Mouse (Mus musculus) brain, embryonic 14.5 days (tissue): ENCODE data around the gene Ddx4. TPM values are rescaled to one million over a fixed set of nuclear protein-coding genes. Genes with fewer than 3 reads are reported as not detected.
"Not testable (repeated sequence)": the region's sequence is repeated elsewhere in the genome, so short reads cannot be mapped to it uniquely, and the experiment has no call there.

Source experiments
- DNase-seq: peaks from one replicate; pipeline ENCODE4 v3.0.0-alpha.2; 2011; ENCODE audit warnings: low read depth
- CTCF ChIP-seq: fragments of 200-500 bp; IDR thresholded peaks from 2 replicates; pipeline ENCODE4 v1.5.1; 2012; ENCODE audit warnings: inconsistent platforms, mild to moderate bottlenecking, moderate library complexity, borderline replicate concordance; ENCODE audit not compliant: insufficient read depth, insufficient read length; ENCODE audit errors: extremely low read depth
- POLR2A ChIP-seq: fragments of 200-500 bp; IDR thresholded peaks from 2 replicates; pipeline ENCODE4 v1.6.1; 2012; ENCODE audit warnings: mild to moderate bottlenecking, inconsistent platforms, borderline replicate concordance; ENCODE audit not compliant: poor library complexity, insufficient read depth, insufficient read length, severe bottlenecking; ENCODE audit errors: extremely low read depth
- polyA plus RNA-seq: library from polyadenylated mRNA; depleted of rRNA; stranded (reverse); fragments of >200 nt; gene quantifications from 2 replicates; pipeline ENCODE4 v1.2.3, GENCODE M21; 2012

Gene Ddx4
- polyA plus RNA-seq, 1 experiment, result 1.3 TPM

DNA sequence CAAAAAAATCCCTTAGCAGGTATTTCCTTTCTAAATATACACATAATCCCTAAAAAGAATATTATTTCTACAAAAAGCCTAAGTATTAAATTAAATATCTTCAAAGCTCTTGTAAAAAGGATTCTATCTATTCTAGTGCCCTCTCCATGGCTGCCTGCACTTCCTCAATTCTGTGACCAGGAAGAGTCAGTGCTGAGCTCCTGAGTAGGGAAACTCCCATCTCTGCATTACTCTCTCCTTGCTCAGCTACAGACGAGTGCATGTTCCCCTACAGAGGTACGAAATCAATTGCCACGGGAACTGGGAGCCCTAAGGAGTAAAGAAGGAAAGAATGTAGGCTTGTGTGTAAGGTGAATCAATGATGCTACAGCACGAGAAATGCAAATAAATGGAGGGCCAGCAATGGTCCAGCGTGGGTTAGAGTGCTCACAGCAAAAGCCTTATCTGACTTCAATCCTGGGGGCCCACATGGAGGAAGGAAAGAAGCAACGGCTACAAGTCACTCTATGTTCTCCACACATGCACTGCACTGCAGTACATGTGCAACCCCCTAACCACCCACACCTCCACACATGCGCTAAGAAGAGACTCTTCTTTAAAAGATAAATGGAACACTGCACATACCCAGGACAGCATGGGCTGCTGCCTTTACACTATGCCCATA lies 17.0 kb downstream of the Ddx4 start:
- no peak for TF ChIP-seq CTCF
- no peak for TF ChIP-seq POLR2A
- DNase-seq, result no peak

GRCm38 (mm10) chr13:112625566-112625965 lies 26.7 kb downstream of the Ddx4 start:
- TF ChIP-seq CTCF (no peak), POLR2A (no peak)

DNA sequence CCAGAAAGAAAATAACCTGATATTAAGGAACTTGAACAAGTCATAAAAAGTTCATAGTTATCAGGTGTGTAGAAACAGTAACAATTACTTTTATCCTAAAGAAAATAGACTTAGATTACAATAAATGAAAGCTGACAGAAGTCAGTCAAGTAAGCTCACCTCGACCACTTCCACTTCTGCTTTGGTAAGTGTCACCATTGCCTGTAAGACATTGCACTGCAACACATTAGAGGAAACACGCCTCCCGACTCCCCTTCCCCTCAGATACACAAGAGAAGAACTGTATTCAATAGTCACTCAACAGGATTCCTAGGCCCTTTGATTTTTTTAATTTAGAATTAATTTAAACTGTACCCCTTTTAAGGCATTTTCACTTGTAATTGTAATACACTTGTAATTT lies 27.7 kb downstream of the Ddx4 start:
- TF ChIP-seq POLR2A (no peak), CTCF (no peak)
- DNase-seq, result no peak

More at GRCm38 (mm10) chr13:112625566-112625965, 26.7 kb downstream of the Ddx4 start:
- no peak for DNase-seq

- TF ChIP-seq CTCF (no peak), POLR2A (no peak)
- no peak for DNase-seq
Measured at GRCm38 (mm10) chr13:112623656-112624055, 28.6 kb downstream of the Ddx4 start.

DNA sequence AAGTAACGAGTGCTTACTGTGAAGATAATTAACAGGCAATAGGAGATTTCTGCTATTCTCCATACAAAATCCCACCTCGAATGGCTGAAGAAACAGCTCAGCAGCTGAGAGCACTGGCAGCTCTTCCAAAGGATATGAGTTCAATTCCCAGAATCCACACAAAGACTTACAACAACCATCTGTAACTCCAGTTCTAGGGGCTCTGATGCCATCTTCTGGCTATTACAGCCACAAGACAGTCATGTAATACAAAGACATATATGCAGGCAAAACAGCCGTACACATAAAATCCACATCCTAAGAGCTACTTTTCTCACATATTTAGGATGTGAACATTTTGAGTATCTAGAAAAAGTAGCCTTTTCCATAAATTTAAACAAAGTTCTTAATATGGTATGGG lies 30.7 kb downstream of the Ddx4 start:
- TF ChIP-seq CTCF, result no peak
- TF ChIP-seq POLR2A, result no peak
- peak; percentile 33 for DNase-seq

GRCm38 (mm10) chr13:112608606-112609005 lies 43.7 kb downstream of the Ddx4 start:
- TF ChIP-seq CTCF (no peak), POLR2A (no peak)
- DNase-seq, result no peak

- no peak for DNase-seq
- TF ChIP-seq POLR2A, result no peak
- TF ChIP-seq CTCF, result no peak
Measured at GRCm38 (mm10) chr13:112604411-112604810, 47.9 kb downstream of the Ddx4 start.

- TF ChIP-seq CTCF (no peak), POLR2A (no peak)
- DNase-seq, result no peak
Measured at GRCm38 (mm10) chr13:112603839-112604238, 48.4 kb downstream of the Ddx4 start.

- no peak for DNase-seq
- no peak for TF ChIP-seq CTCF
- no peak for TF ChIP-seq POLR2A
Measured at GRCm38 (mm10) chr13:112602607-112603006, 49.7 kb downstream of the Ddx4 start.

GRCm38 (mm10) chr13:112594260-112594659 lies 58.0 kb downstream of the Ddx4 start, which contains the start of gene Il31ra:
Il31ra (minus strand) TSS chr13:112594360.
- not testable (repeated sequence) for DNase-seq

DNA sequence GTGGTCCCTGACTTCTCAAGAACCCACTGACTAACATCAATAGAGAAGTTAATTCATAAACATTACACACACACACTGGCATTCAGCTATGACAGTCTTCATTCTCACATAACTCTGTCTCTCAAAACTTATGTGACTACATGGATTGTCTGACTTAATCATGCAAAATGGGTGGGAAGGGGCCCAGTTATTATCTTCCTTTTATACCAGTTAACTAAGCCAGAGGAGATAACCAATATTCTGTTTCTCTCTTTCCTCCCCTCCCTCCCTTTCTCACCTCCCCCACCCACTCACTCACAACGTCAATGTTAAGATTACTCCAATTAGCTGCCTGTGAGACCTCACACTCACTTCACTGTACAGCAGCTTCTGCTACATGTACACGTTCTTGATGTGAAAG lies 62.0 kb downstream of the Ddx4 start:
- no peak for TF ChIP-seq POLR2A
- no peak for TF ChIP-seq CTCF
- DNase-seq, result no peak

DNA sequence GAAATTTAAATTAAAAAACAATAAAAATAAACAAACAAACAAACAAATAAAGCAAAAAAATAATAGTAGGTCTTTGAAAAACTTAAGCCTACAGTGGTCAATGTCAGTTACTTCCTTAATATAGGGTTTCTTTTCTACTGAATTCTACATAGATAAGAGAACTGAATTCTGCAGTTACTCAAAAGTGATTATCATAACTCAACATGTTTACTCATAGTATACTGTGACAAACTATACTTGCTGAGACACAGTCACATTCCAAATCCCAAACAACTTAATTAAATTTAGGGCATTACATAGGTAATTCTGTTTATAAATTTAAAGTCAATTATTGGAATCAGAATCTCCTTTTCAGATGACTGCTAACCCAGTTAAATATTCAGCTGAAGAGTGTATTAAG lies 62.6 kb downstream of the Ddx4 start:
- TF ChIP-seq POLR2A (no peak), CTCF (no peak)
- no peak for DNase-seq

DNA sequence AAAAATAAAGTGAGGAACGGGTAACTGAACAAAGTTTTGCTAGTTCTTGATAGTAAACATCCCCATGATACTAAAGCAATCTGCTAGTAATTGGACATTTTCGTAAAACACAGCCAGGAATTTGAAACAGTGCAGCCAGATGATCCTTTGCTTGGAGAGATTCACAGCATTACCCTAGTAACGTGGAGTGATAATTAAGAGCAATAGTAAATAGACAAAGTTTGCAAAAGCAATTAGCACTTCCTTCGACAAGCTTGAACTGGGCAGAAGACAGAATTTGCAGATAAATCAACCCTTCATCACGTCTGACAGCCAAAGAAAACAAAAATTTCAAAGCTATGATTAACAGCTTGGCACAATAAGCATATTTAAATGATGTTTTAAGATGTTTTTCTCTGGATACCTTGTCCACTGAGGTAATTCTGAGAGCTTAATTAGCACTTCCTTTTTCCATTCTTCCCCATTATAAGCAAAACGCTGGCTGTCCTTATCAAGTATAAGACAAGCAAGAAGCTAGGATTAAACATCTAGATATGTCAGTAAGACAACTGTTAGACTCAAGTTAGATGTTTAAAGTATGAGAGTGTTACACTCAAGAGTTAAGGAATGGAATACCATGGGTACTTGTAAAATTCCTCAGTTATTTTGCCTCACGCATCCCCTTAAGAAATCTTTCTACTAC lies 67.6 kb downstream of the Ddx4 start:
- TF ChIP-seq CTCF (no peak), POLR2A (no peak)
- peak; percentile 78 for DNase-seq

- no peak for TF ChIP-seq CTCF
- TF ChIP-seq POLR2A, result no peak
- DNase-seq, result peak; percentile 82
Measured at GRCm38 (mm10) chr13:112582291-112582690, 70.0 kb downstream of the Ddx4 start.
